Mouse (Mus musculus) urinary bladder, adult 2 months (tissue): ENCODE measurements around the gene Tbxa2r. TPM values are rescaled to one million over a fixed set of nuclear protein-coding genes. Genes with fewer than 3 reads are reported as not detected.

Experiments used
- DNase-seq: peaks from one replicate; pipeline ENCODE4 v3.0.0; 2022; ENCODE audit warnings: low spot score
- polyA plus RNA-seq: library from polyadenylated mRNA; depleted of rRNA; stranded (reverse); fragments of >200 nt; gene quantifications from 2 replicates; pipeline ENCODE4 v1.2.3, GENCODE M21; 2012

Gene Tbxa2r
- polyA plus RNA-seq, 1 experiment = 9.3 TPM

- peak; percentile 89 for DNase-seq
Observed at GRCm38 (mm10) chr10:81320550-81321347, 7.8 kb upstream of the Tbxa2r start, which contains the start of gene Cactin. TSS of gene Cactin (plus strand) at chr10:81321103.

- no peak for DNase-seq
Observed at GRCm38 (mm10) chr10:81321436-81321835, 7.1 kb upstream of the Tbxa2r start.

GRCm38 (mm10) chr10:81322444-81322843 is 6.1 kb upstream of the Tbxa2r start:
- no peak for DNase-seq

GRCm38 (mm10) chr10:81323141-81323775 is 5.3 kb upstream of the Tbxa2r start:
- DNase-seq = no peak

GRCm38 (mm10) chr10:81323791-81324530 is 4.6 kb upstream of the Tbxa2r start:
- no peak for DNase-seq

GRCm38 (mm10) chr10:81325176-81325575 is 3.4 kb upstream of the Tbxa2r start:
- no peak for DNase-seq

GRCm38 (mm10) chr10:81325781-81326180 is 2.8 kb upstream of the Tbxa2r start:
- DNase-seq = no peak

- DNase-seq = no peak
Observed at GRCm38 (mm10) chr10:81326858-81327257, 1.7 kb upstream of the Tbxa2r start.

- DNase-seq = no peak
Observed at GRCm38 (mm10) chr10:81327959-81328358, 572 bp upstream of the Tbxa2r start.

GRCm38 (mm10) chr10:81329194-81329975 is 854 bp downstream of the Tbxa2r start:
- no peak for DNase-seq

GRCm38 (mm10) chr10:81330007-81330406 is 1.5 kb downstream of the Tbxa2r start:
- DNase-seq = no peak

- DNase-seq = no peak
Observed at GRCm38 (mm10) chr10:81332277-81332676, 3.7 kb downstream of the Tbxa2r start.

- DNase-seq = no peak
Observed at GRCm38 (mm10) chr10:81334324-81334723, 5.8 kb downstream of the Tbxa2r start.

GRCm38 (mm10) chr10:81335393-81336340 is 7.1 kb downstream of the Tbxa2r start:
- no peak for DNase-seq

GRCm38 (mm10) chr10:81336558-81336957 is 8.0 kb downstream of the Tbxa2r start:
- DNase-seq = no peak

GRCm38 (mm10) chr10:81340551-81341332 is 12.2 kb downstream of the Tbxa2r start:
- no peak for DNase-seq

GRCm38 (mm10) chr10:81341333-81341949 is 12.9 kb downstream of the Tbxa2r start:
- no peak for DNase-seq

GRCm38 (mm10) chr10:81342686-81343505 is 14.4 kb downstream of the Tbxa2r start, which contains the start of gene Gipc3:
TSS of gene Gipc3 (minus strand) at chr10:81343266.
- DNase-seq = no peak
